Mouse (Mus musculus): ENCODE results near the gene Pde8b.

Gene Pde8b

GRCm38 (mm10) chr13:95019345-95019744 is 230.8 kb downstream of the Pde8b start:
- DNase-seq (ENCODE audit: low read depth) = no peak

DNA sequence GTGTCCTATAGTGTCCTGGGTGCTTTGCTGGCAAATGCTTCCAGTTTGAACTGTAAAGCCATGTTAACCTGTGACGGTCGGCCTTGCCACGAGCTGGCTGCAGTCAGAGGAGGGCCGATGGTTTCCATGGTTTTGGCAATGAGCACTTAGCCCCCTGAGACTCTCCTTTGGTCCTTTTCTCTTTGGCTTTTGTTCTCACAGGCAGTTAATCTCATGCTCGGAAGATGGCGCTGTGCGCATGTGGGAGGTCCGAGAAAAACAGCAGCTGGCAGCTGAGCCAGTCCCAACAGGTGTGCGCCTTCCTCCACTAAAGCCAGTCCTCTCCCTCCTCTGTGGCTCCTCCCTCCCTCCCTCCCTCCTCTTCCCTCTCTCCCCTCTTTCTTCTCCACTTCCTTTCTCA is 232.2 kb downstream of the Pde8b start:
- DNase-seq (ENCODE audit: low read depth) = peak; percentile 11

GRCm38 (mm10) chr13:95017278-95017677 is 232.9 kb downstream of the Pde8b start:
- DNase-seq (ENCODE audit: low read depth) = no peak

DNA sequence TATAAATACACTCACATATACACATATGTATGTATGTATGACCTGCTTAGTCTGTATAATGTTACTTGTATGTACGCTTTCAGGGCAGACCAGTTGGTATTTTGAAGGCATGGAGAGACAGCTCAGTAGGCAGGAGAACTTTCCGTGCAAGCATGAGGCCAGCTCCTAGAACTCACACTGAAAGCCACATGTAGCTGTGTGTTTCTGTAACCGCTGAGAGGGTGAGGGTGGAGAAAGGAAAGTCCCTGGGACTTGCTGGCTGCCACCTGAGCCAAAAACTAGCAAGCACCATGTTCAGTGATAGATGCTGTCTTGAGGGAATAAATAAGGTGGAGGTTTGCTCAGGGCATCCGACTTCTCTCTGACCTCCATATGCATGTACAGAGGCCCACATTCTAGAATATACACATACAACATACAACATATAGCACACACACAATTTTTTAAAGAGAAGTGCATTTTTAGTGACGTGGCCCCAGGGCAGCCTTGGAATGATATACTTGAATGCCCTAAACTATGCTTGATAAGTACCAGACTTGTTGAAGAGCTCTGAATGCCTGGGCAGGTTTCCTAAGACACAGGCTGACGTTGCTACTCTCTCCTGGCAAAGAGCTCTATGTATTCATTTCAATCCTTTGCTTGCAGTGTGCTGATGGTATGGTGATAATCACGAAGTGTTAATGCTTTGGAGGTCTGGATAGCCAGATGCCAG is 238.4 kb downstream of the Pde8b start:
- DNase-seq (ENCODE audit: low read depth) = no peak

DNA sequence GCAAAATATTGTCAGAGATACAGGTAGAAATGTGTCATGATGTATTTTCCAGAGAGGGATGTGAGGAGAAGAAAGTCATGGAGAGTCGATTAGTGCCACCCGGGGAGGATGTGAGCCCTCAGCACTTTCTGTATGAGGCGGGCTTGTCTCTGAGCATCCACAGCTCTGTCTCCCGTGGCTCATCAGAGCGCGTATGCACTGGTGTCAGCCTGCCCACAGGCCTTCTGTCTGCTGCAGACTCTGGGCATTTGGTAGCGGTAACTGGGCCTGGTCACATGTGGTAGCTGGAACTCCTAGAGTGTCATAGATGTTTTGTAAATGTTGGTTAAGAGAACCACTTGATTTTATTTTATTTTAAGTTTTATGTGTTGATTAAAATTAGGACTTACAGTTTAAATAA is 240.9 kb downstream of the Pde8b start:
- DNase-seq (ENCODE audit: low read depth) = no peak

DNA sequence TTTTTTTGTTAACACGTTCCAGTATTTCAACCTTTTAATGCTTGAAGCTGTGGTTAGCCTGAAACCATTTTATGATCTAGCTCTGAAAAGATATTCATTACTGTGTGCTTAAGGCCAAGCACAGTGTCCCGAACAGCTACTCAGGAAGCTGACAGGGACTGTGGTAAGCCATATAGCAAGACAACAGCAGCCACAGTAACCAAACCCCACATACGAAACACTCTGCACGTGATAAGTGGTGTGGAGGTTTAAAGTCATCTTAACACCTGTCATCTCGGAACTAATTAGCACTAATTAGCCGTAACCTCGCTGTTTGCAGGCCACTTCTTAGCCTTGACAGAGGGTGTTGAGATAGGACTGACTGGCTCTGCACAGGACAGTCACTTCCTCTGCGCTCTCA is 242.9 kb downstream of the Pde8b start:
- DNase-seq (ENCODE audit: low read depth) = no peak

DNA sequence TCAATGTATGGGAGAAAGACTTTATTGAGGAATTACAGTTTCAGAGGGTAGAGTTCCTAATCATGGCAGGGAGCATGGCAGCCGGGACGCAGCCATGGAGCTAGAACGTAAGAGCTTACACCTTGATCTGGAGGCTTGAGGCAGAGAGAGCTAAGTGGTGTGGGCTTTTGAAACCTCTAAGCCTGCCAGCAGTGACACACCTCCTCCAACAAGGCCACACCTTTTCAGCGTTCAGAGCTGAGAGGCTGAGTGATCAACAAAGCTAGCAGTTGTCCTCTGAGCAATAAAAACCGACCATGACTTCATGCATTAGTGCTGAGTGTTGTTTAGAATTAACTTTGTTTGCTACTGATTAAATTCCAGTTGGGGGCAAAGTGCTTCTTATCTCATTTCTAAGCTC is 259.6 kb downstream of the Pde8b start:
- no peak for DNase-seq (ENCODE audit: low read depth)

GRCm38 (mm10) chr13:94979081-94979480 is 271.1 kb downstream of the Pde8b start:
- DNase-seq (ENCODE audit: low read depth) = no peak

DNA sequence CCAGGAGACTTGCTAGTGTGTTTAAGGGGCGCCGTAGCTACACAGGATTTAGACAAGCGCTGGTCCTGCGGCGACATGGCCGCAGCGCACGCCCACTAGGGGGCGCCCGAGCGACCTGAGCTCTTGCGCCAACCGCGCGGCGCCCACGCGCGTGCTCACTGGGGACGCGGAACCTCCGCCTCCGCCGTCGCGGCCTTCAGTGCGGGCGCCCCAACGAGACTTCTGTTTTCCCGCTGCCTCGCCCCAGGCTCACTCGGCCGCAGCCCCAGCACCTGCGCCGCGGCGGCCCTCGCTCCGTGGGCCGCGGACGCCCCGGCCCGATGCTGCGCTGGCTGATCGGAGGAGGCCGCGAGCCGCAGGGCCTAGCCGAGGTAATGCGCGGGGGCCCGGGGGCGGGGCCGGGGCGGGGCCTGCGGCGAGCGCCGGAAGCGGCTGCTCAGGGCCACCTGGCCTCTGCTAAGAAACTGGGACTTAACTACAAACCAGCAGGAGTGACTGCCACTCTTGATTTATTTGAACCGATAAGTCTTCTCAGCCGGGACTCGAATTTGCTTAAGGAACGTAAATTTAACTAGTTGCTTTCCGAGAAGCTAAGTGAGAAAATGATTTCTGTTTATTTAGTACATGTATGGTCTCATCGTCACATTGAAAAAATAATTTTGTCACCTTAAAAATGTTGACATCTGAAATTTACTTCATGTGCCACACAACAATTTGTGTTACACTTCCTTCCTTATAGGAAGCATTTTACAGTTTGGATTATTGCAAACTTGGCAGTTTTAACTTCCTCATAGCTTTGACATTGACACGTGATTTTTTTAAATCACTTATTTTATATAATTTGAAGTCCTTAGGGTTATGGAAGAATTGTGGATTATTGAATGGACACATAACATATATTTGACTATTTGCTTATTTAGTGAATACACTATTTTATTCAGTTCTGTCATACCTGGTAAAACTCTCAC is 273.6 kb downstream of the Pde8b start, which contains the start of gene Wdr41:
Wdr41 (plus strand) TSS at position 126 of the 968 bp plus-strand sequence.
- peak; percentile 74 for DNase-seq (ENCODE audit: low read depth)

DNA sequence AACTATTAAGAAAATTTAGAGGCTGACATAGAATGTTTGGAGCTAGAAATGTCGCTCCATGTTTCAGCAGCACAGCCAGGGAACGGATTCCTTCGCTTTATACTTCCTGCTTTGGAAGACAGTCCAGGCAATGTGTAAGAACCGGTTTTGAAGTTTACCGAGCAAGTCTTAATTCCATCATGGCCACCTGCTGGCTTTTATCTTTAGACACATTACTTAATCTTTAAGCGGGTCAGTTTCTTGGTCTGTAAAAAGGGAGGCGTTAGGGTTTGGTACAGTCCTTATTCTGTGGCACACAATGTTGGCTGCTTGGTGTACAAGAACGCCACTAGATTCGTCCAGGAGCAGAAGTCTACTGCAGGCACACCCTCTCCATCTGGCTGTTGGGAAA is 274.3 kb downstream of the Pde8b start:
- no peak for DNase-seq (ENCODE audit: low read depth)
